Mouse (Mus musculus): ENCODE results near the gene Tmem175. TPM values are rescaled to one million over a fixed set of nuclear protein-coding genes. Genes with fewer than 3 reads are reported as not detected.

Tmem175 gene
- polyA plus RNA-seq, 1 experiment from 2014 or later, result 24.0 TPM

GRCm38 (mm10) chr5:108680871-108681270 is 51.3 kb downstream of the Tmem175 start:
- no peak overlapping the region for H3K4me3 ChIP-seq (replicated peaks)
- no peaks in the 10 kb centered on the region for H3K36me3 ChIP-seq
- ATAC-seq (ENCODE audit: low FRiP score), result no peak
- no peak overlapping the region for H3K27ac ChIP-seq (replicated peaks)
- no peak overlapping the region for H3K4me2 ChIP-seq
- no peaks in the 10 kb centered on the region for H3K27me3 ChIP-seq (replicated peaks)
- WGBS, result 92% methylated on average over 6 of the region's 6 CpGs
- H3K4me1 ChIP-seq, result peaks cover 15% of the 10 kb centered on the region
- H3K9me3 ChIP-seq (replicated peaks), result no peaks in the 10 kb centered on the region
- H3K9ac ChIP-seq (replicated peaks), result no peak overlapping the region

GRCm38 (mm10) chr5:108689091-108689490 is 59.5 kb downstream of the Tmem175 start:
- Histone ChIP-seq H3K4me2 (no peak overlapping the region), H3K4me1 (peaks cover 5% of the 10 kb centered on the region), H3K36me3 (no peaks in the 10 kb centered on the region), H3K9ac (replicated peaks) (no peak overlapping the region), H3K27ac (replicated peaks) (no peak overlapping the region), H3K4me3 (replicated peaks) (no peak overlapping the region), H3K9me3 (replicated peaks) (no peaks in the 10 kb centered on the region), H3K27me3 (replicated peaks) (peaks cover 12% of the 10 kb centered on the region)
- 62% methylated on average over 5 of the region's 5 CpGs for WGBS
- no peak for ATAC-seq (ENCODE audit: low FRiP score)

GRCm38 (mm10) chr5:108691152-108691551 is 61.6 kb downstream of the Tmem175 start:
- no peak overlapping the region for H3K4me2 ChIP-seq
- peaks cover 23% of the 10 kb centered on the region for H3K4me1 ChIP-seq
- H3K9ac ChIP-seq (replicated peaks), result no peak overlapping the region
- H3K4me3 ChIP-seq (replicated peaks), result no peak overlapping the region
- H3K36me3 ChIP-seq, result no peaks in the 10 kb centered on the region
- H3K9me3 ChIP-seq (replicated peaks), result no peaks in the 10 kb centered on the region
- WGBS, result 77% methylated on average over 4 of the region's 4 CpGs
- no peak overlapping the region for H3K27ac ChIP-seq (replicated peaks)
- peaks cover 18% of the 10 kb centered on the region for H3K27me3 ChIP-seq (replicated peaks)
- no peak for ATAC-seq (ENCODE audit: low FRiP score)

GRCm38 (mm10) chr5:108692271-108692670 is 62.7 kb downstream of the Tmem175 start, which contains the start of gene Fgfrl1:
TSS of gene Fgfrl1 (plus strand) at chr5:108692382.
- H3K4me1 ChIP-seq, result peaks cover 34% of the 10 kb centered on the region
- 9% methylated on average over 16 of the region's 18 CpGs for whole genome bisulfite sequencing
- H3K9me3 ChIP-seq (replicated peaks), result no peaks in the 10 kb centered on the region
- peak within 1 kb of the TSS; percentile 69 for H3K4me3 ChIP-seq (replicated peaks)
- H3K27me3 ChIP-seq (replicated peaks), result peaks cover 18% of the 10 kb centered on the region
- no peak for ATAC-seq (ENCODE audit: low FRiP score)
- no peaks in the 10 kb centered on the region for H3K36me3 ChIP-seq
- no peak within 1 kb of the TSS for H3K27ac ChIP-seq (replicated peaks)
- H3K4me2 ChIP-seq, result peak within 1 kb of the TSS; percentile 98
- no peak within 1 kb of the TSS for H3K9ac ChIP-seq (replicated peaks)

- Histone ChIP-seq H3K4me1 (peaks cover 44% of the 10 kb centered on the region), H3K27me3 (replicated peaks) (peaks cover 18% of the 10 kb centered on the region), H3K9me3 (replicated peaks) (no peaks in the 10 kb centered on the region), H3K4me3 (replicated peaks) (peak overlapping the region; percentile 69), H3K27ac (replicated peaks) (no peak overlapping the region), H3K9ac (replicated peaks) (peak overlapping the region; percentile 47), H3K36me3 (no peaks in the 10 kb centered on the region), H3K4me2 (peak overlapping the region; percentile 98)
- 1% methylated on average over 42 of the region's 43 CpGs for WGBS
- peak; percentile 93 for ATAC-seq (ENCODE audit: low FRiP score)
These were observed 64.3 kb downstream of the Tmem175 start for GRCm38 (mm10) chr5:108693872-108694288.

GRCm38 (mm10) chr5:108694352-108695261 is 65.0 kb downstream of the Tmem175 start:
- Histone ChIP-seq H3K9ac (replicated peaks) (peak overlapping the region; percentile 47), H3K27me3 (replicated peaks) (peaks cover 18% of the 10 kb centered on the region), H3K4me2 (peak overlapping the region; percentile 98), H3K4me3 (replicated peaks) (peak overlapping the region; percentile 69), H3K27ac (replicated peaks) (0 out of 2 replicates have a peak overlapping the region, but pooled peaks have one; percentile 18), H3K36me3 (no peaks in the 10 kb centered on the region), H3K9me3 (replicated peaks) (no peaks in the 10 kb centered on the region), H3K4me1 (peaks cover 44% of the 10 kb centered on the region)
- peak; percentile 43 for ATAC-seq (ENCODE audit: low FRiP score)
- WGBS, result 1% methylated on average over 79 of the region's 99 CpGs

GRCm38 (mm10) chr5:108695861-108696260 is 66.3 kb downstream of the Tmem175 start:
- Histone ChIP-seq H3K9me3 (replicated peaks) (no peaks in the 10 kb centered on the region), H3K4me2 (peak overlapping the region; percentile 98), H3K4me3 (replicated peaks) (0 out of 2 replicates have a peak overlapping the region, but pooled peaks have one; percentile 69), H3K27me3 (replicated peaks) (peaks cover 18% of the 10 kb centered on the region), H3K36me3 (no peaks in the 10 kb centered on the region), H3K27ac (replicated peaks) (no peak overlapping the region), H3K9ac (replicated peaks) (no peak overlapping the region), H3K4me1 (peaks cover 44% of the 10 kb centered on the region)
- no peak for ATAC-seq (ENCODE audit: low FRiP score)
- 96% methylated on average over 12 of the region's 12 CpGs for WGBS

- ATAC-seq (ENCODE audit: low FRiP score), result no peak
- H3K27ac ChIP-seq (replicated peaks), result peak overlapping the region; percentile 72; the same call in 1 of the 2 replicates
- peaks cover 18% of the 10 kb centered on the region for H3K27me3 ChIP-seq (replicated peaks)
- no peak overlapping the region for H3K4me3 ChIP-seq (replicated peaks)
- 86% methylated on average over 3 of the region's 3 CpGs for WGBS
- H3K9me3 ChIP-seq (replicated peaks), result no peaks in the 10 kb centered on the region
- no peaks in the 10 kb centered on the region for H3K36me3 ChIP-seq
- peaks cover 44% of the 10 kb centered on the region for H3K4me1 ChIP-seq
- no peak overlapping the region for H3K9ac ChIP-seq (replicated peaks)
- peak overlapping the region; percentile 11; the same call in 1 of the 2 replicates for H3K4me2 ChIP-seq
These were observed 67.0 kb downstream of the Tmem175 start for GRCm38 (mm10) chr5:108696542-108696941.

DNA sequence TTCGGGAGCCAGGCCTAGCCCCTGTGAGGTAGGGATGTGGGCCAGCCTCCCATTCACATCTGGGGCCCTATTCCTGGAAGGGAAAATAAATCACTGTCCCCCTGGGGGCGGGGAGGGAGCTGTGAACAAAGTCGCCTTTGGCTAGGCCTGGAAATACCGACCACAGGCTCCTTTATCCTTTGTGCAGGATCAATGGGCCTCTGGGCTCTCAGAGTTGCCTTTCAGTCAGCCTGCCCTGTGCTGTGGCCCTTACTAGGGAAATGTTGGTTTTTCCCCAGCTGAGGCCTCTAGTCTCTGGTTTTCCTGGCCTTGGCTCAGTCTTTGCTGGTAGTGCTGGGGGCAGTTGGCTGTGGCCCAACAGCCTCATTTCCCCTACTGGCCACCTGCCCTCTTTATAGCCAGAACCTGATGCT is 67.8 kb downstream of the Tmem175 start:
- Histone ChIP-seq H3K4me1 (peaks cover 44% of the 10 kb centered on the region), H3K9me3 (replicated peaks) (no peaks in the 10 kb centered on the region), H3K36me3 (no peaks in the 10 kb centered on the region), H3K9ac (replicated peaks) (no peak overlapping the region), H3K4me3 (replicated peaks) (no peak overlapping the region), H3K27me3 (replicated peaks) (peaks cover 18% of the 10 kb centered on the region), H3K4me2 (no peak overlapping the region), H3K27ac (replicated peaks) (peak overlapping the region; percentile 73)
- 23% methylated on average over 4 of the region's 4 CpGs for WGBS
- ATAC-seq (ENCODE audit: low FRiP score), result peak; percentile 18

Other genes starting within 250 kb of the Tmem175 start
- 0.29 and 0.34 TPM in 2 replicates for gene Pde6b, start 241.4 kb upstream of the Tmem175 start, polyA plus RNA-seq (2015; fragmentation: Nextera tagmentation; extraction: Ambion mirVana)
- 430 and 482 TPM in 2 replicates for gene Atp5k, start 195.3 kb upstream of the Tmem175 start, polyA plus RNA-seq (2015; fragmentation: Nextera tagmentation; extraction: Ambion mirVana)
- 0.19 and 0.34 TPM in 2 replicates for gene Mfsd7a, start 180.9 kb upstream of the Tmem175 start, polyA plus RNA-seq (2015; fragmentation: Nextera tagmentation; extraction: Ambion mirVana)
- 24.7 and 25.5 TPM in 2 replicates for gene Pcgf3, start 168.5 kb upstream of the Tmem175 start, polyA plus RNA-seq (2015; fragmentation: Nextera tagmentation; extraction: Ambion mirVana)
- gene Cplx1, start 79.7 kb upstream of the Tmem175 start, polyA plus RNA-seq (2015; fragmentation: Nextera tagmentation; extraction: Ambion mirVana), result 258 and 285 TPM in 2 replicates
- 45.2 and 52.3 TPM in 2 replicates for gene Gak, start within 50 bp of the Tmem175 start, polyA plus RNA-seq (2015; fragmentation: Nextera tagmentation; extraction: Ambion mirVana)
- gene Idua, start 30.6 kb downstream of the Tmem175 start, polyA plus RNA-seq (2015; fragmentation: Nextera tagmentation; extraction: Ambion mirVana), result 11.4 and 11.7 TPM in 2 replicates
- gene Dgkq, start 39.9 kb downstream of the Tmem175 start, polyA plus RNA-seq (2015; fragmentation: Nextera tagmentation; extraction: Ambion mirVana), result 25.2 and 33.9 TPM in 2 replicates
- 2.6 TPM in 2 replicates for gene Slc26a1, start 45.8 kb downstream of the Tmem175 start, polyA plus RNA-seq (2015; fragmentation: Nextera tagmentation; extraction: Ambion mirVana)
- 7.8 and 10.9 TPM in 2 replicates for gene Fgfrl1, start 62.6 kb downstream of the Tmem175 start, polyA plus RNA-seq (2015; fragmentation: Nextera tagmentation; extraction: Ambion mirVana)
- not detected in 2 replicates for gene Rnf212, start 145.2 kb downstream of the Tmem175 start, polyA plus RNA-seq (2015; fragmentation: Nextera tagmentation; extraction: Ambion mirVana)
- not detected in 2 replicates for gene Tmed11, start 165.6 kb downstream of the Tmem175 start, polyA plus RNA-seq (2015; fragmentation: Nextera tagmentation; extraction: Ambion mirVana)
- gene Vmn2r8, start 179.1 kb downstream of the Tmem175 start, polyA plus RNA-seq (2015; fragmentation: Nextera tagmentation; extraction: Ambion mirVana), result not detected in 2 replicates
- not detected in 2 replicates for gene Vmn2r9, start 222.8 kb downstream of the Tmem175 start, polyA plus RNA-seq (2015; fragmentation: Nextera tagmentation; extraction: Ambion mirVana)